Mouse (Mus musculus) myocyte (in vitro differentiated cells): Measurements from ENCODE around the gene Vmp1. TPM values are rescaled to one million over a fixed set of nuclear protein-coding genes. Genes with fewer than 3 reads are reported as not detected.

Experiments
- H3K27me3 ChIP-seq: one replicate; pipeline ENCODE4 v1.6.1; 2011; ENCODE audit not compliant: control insufficient read depth, insufficient read depth, insufficient read length
- H3K36me3 ChIP-seq: one replicate; pipeline ENCODE4 v1.6.1; 2011; ENCODE audit not compliant: control insufficient read depth, insufficient read depth
- H3K4me2 ChIP-seq: one replicate; pipeline ENCODE4 v1.6.1; 2011; ENCODE audit warnings: low read depth, control low read depth
- H3K4me3 ChIP-seq: one replicate; pipeline ENCODE4 v1.5.1; 2011; ENCODE audit warnings: mild to moderate bottlenecking, control low read depth, moderate library complexity
- H3K79me2 ChIP-seq: one replicate; pipeline ENCODE4 v1.6.1; 2011; ENCODE audit not compliant: control insufficient read depth, insufficient read depth
- H3ac ChIP-seq: one replicate; pipeline ENCODE4 v1.6.1; 2011; ENCODE audit not compliant: control insufficient read depth, insufficient read length
- CEBPB ChIP-seq: IDR thresholded peaks from 2 replicates; pipeline ENCODE4 v1.6.1; 2011; ENCODE audit warnings: mild to moderate bottlenecking, moderate library complexity; ENCODE audit not compliant: poor library complexity, insufficient read depth, severe bottlenecking
- E2F4 ChIP-seq: IDR thresholded peaks from one replicate; pipeline ENCODE4 v1.6.1; 2011; ENCODE audit warnings: mild to moderate bottlenecking, control low read depth, moderate library complexity; ENCODE audit not compliant: insufficient read depth
- MAX ChIP-seq: IDR thresholded peaks from one replicate; pipeline ENCODE4 v1.6.1; 2011; ENCODE audit warnings: low read depth, mild to moderate bottlenecking, control low read depth
- MYOD1 ChIP-seq, 3 experiments: IDR thresholded peaks; one replicate each; pipeline ENCODE4 v1.6.1; 2011; ENCODE audit warnings: control low read depth in 2 of 3, low read depth in 2 of 3, mild to moderate bottlenecking in 2 of 3, moderate library complexity in 1 of 3; ENCODE audit not compliant: insufficient read length in 2 of 3, control insufficient read depth in 1 of 3
- MYOG ChIP-seq, 3 experiments: IDR thresholded peaks; one replicate each; pipeline ENCODE4 v1.6.1; 2011; ENCODE audit warnings: control low read depth in 2 of 3, low read depth in 2 of 3, mild to moderate bottlenecking in 2 of 3; ENCODE audit not compliant: insufficient read length in 2 of 3, control insufficient read depth in 1 of 3, insufficient read depth in 1 of 3
- POLR2A ChIP-seq: IDR thresholded peaks from one replicate; pipeline ENCODE4 v1.6.1; 2011; ENCODE audit warnings: low read depth, mild to moderate bottlenecking, control low read depth, moderate library complexity; ENCODE audit not compliant: insufficient read length
- POLR2AphosphoS2 ChIP-seq: IDR thresholded peaks from one replicate; pipeline ENCODE4 v1.6.1; 2011; ENCODE audit warnings: low read depth, control low read depth; ENCODE audit not compliant: insufficient read length
- REST ChIP-seq: IDR thresholded peaks from one replicate; pipeline ENCODE4 v1.6.1; 2011; ENCODE audit warnings: mild to moderate bottlenecking, control low read depth, moderate library complexity; ENCODE audit not compliant: insufficient read depth, insufficient read length
- SRF ChIP-seq: IDR thresholded peaks from one replicate; pipeline ENCODE4 v1.6.1; 2011; ENCODE audit warnings: low read depth; ENCODE audit not compliant: control insufficient read depth, insufficient read length
- TCF12 ChIP-seq: IDR thresholded peaks from one replicate; pipeline ENCODE4 v1.6.1; 2011; ENCODE audit warnings: mild to moderate bottlenecking, control low read depth; ENCODE audit not compliant: poor library complexity, insufficient read depth, severe bottlenecking
- TCF3 ChIP-seq: IDR thresholded peaks from one replicate; pipeline ENCODE4 v1.6.1; 2011; ENCODE audit warnings: low read depth, control low read depth; ENCODE audit not compliant: insufficient read length
- USF1 ChIP-seq: IDR thresholded peaks from one replicate; pipeline ENCODE4 v1.6.1; 2011; ENCODE audit warnings: low read depth, mild to moderate bottlenecking, control low read depth, moderate library complexity
- polyA plus RNA-seq: library from polyadenylated mRNA; unstranded; fragments of >200 nt; fragmentation: generic; extraction: Trizol; gene quantifications from one replicate; pipeline ENCODE4 v1.2.1, GENCODE M21; 2012; ENCODE audit warnings: missing spikeins

Gene Vmp1
- polyA plus RNA-seq, 1 experiment = 169 TPM

GRCm38 (mm10) chr11:86575632-86576378, 107.8 kb downstream of the Vmp1 start:
- Histone ChIP-seq H3K27me3 (no peaks in the 10 kb centered on the region), H3ac (no peak overlapping the region), H3K4me2 (peak overlapping the region; percentile 92), H3K79me2 (no peaks in the 10 kb centered on the region), H3K36me3 (no peaks in the 10 kb centered on the region), H3K4me3 (no peak overlapping the region)
- no peak for TF ChIP-seq REST
- no peak for TF ChIP-seq CEBPB
- TF ChIP-seq SRF = no peak
- no peak for TF ChIP-seq MYOG (IDR thresholded peaks at IDR 0.05; ENCODE audit: control insufficient read depth in 1 of 3, insufficient read depth in 1 of 3, insufficient read length in 2 of 3, low read depth in 2 of 3)
- no peak for TF ChIP-seq MYOD1 (IDR thresholded peaks at IDR 0.05; ENCODE audit: control insufficient read depth in 1 of 3, insufficient read length in 2 of 3, low read depth in 2 of 3)
- no peak for TF ChIP-seq E2F4
- TF ChIP-seq POLR2A = no peak
- TF ChIP-seq MAX = no peak
- no peak for TF ChIP-seq TCF12
- TF ChIP-seq TCF3 = no peak
- no peak for TF ChIP-seq USF1
- TF ChIP-seq POLR2AphosphoS2 = no peak

GRCm38 (mm10) chr11:86574408-86574807, 109.2 kb downstream of the Vmp1 start:
- no peak for TF ChIP-seq REST
- TF ChIP-seq E2F4 = no peak
- TF ChIP-seq SRF = no peak
- no peak for TF ChIP-seq POLR2AphosphoS2
- no peak for TF ChIP-seq MAX
- TF ChIP-seq TCF3 = no peak
- TF ChIP-seq CEBPB = no peak
- TF ChIP-seq POLR2A = no peak
- no peak for TF ChIP-seq MYOG (IDR thresholded peaks at IDR 0.05; ENCODE audit: control insufficient read depth in 1 of 3, insufficient read depth in 1 of 3, insufficient read length in 2 of 3, low read depth in 2 of 3)
- no peak for TF ChIP-seq MYOD1 (IDR thresholded peaks at IDR 0.05; ENCODE audit: control insufficient read depth in 1 of 3, insufficient read length in 2 of 3, low read depth in 2 of 3)
- no peak overlapping the region for H3ac ChIP-seq
- no peaks in the 10 kb centered on the region for H3K79me2 ChIP-seq

DNA sequence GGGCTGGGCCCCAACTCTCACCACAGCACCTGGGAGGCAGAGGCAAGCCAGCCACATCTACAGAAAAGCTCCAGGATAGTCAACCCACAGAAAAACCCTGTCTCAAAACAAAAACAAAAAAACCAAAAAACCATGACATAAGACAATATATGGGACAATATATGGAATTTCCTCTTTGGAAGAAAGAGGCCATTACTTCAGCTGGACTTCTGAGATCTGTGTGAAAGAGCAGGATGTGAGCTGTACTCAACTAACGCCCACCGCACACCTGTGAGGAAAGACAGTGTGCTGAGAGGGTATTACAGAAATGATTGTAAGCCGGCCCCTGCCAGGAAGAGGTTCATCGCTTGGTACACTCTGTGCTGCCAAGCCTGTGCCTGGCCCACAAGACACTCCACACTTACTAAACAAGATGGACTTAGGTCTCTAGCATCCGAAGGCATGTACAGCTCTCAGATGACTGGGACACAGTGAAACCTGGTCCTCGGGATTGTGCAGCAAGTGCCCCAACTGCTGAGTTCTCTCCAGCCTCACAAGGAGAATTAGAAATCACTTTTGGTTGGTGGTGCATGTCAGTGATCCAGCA, 109.9 kb downstream of the Vmp1 start:
- no peaks in the 10 kb centered on the region for H3K27me3 ChIP-seq
- TF ChIP-seq SRF (no peak), MAX (no peak), TCF3 (no peak), TCF12 (no peak), POLR2AphosphoS2 (no peak), E2F4 (no peak), CEBPB (no peak), MYOG (IDR thresholded peaks at IDR 0.05; ENCODE audit: control insufficient read depth in 1 of 3, insufficient read depth in 1 of 3, insufficient read length in 2 of 3, low read depth in 2 of 3) (no peak), MYOD1 (IDR thresholded peaks at IDR 0.05; ENCODE audit: control insufficient read depth in 1 of 3, insufficient read length in 2 of 3, low read depth in 2 of 3) (no peak)

More at GRCm38 (mm10) chr11:86574408-86574807, 109.2 kb downstream of the Vmp1 start:
- no peaks in the 10 kb centered on the region for H3K36me3 ChIP-seq
- no peak overlapping the region for H3K4me2 ChIP-seq
- H3K27me3 ChIP-seq = no peaks in the 10 kb centered on the region
- H3K4me3 ChIP-seq = no peak overlapping the region

GRCm38 (mm10) chr11:86572623-86573022, 111.0 kb downstream of the Vmp1 start:
- Histone ChIP-seq H3K79me2 (no peaks in the 10 kb centered on the region), H3K4me3 (no peak overlapping the region), H3ac (no peak overlapping the region), H3K36me3 (no peaks in the 10 kb centered on the region), H3K4me2 (no peak overlapping the region), H3K27me3 (no peaks in the 10 kb centered on the region)
- TF ChIP-seq REST (no peak), USF1 (no peak), MAX (no peak), SRF (no peak), MYOG (IDR thresholded peaks at IDR 0.05; ENCODE audit: control insufficient read depth in 1 of 3, insufficient read depth in 1 of 3, insufficient read length in 2 of 3, low read depth in 2 of 3) (no peak), MYOD1 (IDR thresholded peaks at IDR 0.05; ENCODE audit: control insufficient read depth in 1 of 3, insufficient read length in 2 of 3, low read depth in 2 of 3) (no peak)

More for the DNA sequence above, 109.9 kb downstream of the Vmp1 start:
- no peak overlapping the region for H3K4me3 ChIP-seq
- no peaks in the 10 kb centered on the region for H3K36me3 ChIP-seq
- no peak overlapping the region for H3K4me2 ChIP-seq
- no peak overlapping the region for H3ac ChIP-seq
- H3K79me2 ChIP-seq = no peaks in the 10 kb centered on the region
